Mouse (Mus musculus) midbrain, embryonic 16.5 days (tissue): ENCODE data around the gene Ifih1. TPM values are rescaled to one million over a fixed set of nuclear protein-coding genes. Genes with fewer than 3 reads are reported as not detected.

Experiments used
- ATAC-seq: fragments of 200-750 bp; cut with Nextera tagmentation; 2 replicates; pipeline ENCODE4 v1.8.0; 2017; ENCODE audit warnings: moderate TSS enrichment
- H3K27ac ChIP-seq: fragments of 300-500 bp; sonication (generic); 2 replicates; pipeline ENCODE4 v1.5.1; 2014; ENCODE audit warnings: mild to moderate bottlenecking, low read length, mixed read lengths
- H3K27me3 ChIP-seq: fragments of 300-500 bp; sonication (generic); 2 replicates; pipeline ENCODE4 v1.6.1; 2014; ENCODE audit warnings: low read depth, low read length, mixed read lengths; ENCODE audit not compliant: control insufficient read depth, insufficient read depth
- H3K36me3 ChIP-seq: fragments of 300-500 bp; sonication (generic); 2 replicates; pipeline ENCODE4 v1.6.1; 2014; ENCODE audit warnings: mild to moderate bottlenecking, low read length, moderate library complexity, mixed read lengths; ENCODE audit not compliant: control insufficient read depth, insufficient read depth
- H3K4me1 ChIP-seq: fragments of 300-500 bp; sonication (generic); 2 replicates; pipeline ENCODE4 v1.6.1; 2014; ENCODE audit warnings: mild to moderate bottlenecking, low read length, mixed read lengths; ENCODE audit not compliant: control insufficient read depth, insufficient read depth
- H3K4me2 ChIP-seq: fragments of 300-500 bp; sonication (generic); 2 replicates; pipeline ENCODE4 v1.6.1; 2014; ENCODE audit warnings: mild to moderate bottlenecking, low read length, mixed read lengths
- H3K4me3 ChIP-seq: fragments of 300-500 bp; sonication (generic); 2 replicates; pipeline ENCODE4 v1.5.1; 2014; ENCODE audit warnings: low read depth, mild to moderate bottlenecking, low read length, moderate library complexity, mixed read lengths
- H3K9ac ChIP-seq: fragments of 300-500 bp; sonication (generic); 2 replicates; pipeline ENCODE4 v1.6.1; 2014; ENCODE audit warnings: low read depth, low read length, mixed read lengths
- H3K9me3 ChIP-seq: fragments of 300-500 bp; sonication (generic); replicated peaks from 2 replicates; pipeline ENCODE4 v1.6.1; 2014; ENCODE audit warnings: mild to moderate bottlenecking, low read length, mixed read lengths; ENCODE audit not compliant: control insufficient read depth, poor library complexity, severe bottlenecking
- WGBS: fragments of 180-500 bp; shearing (Covaris S2); extraction: QIAGEN DNeasy Blood & Tissue Kit; methylation state at CpG from one replicate; pipeline ENCODE4 v1.1.7; 2014; 5-methylcytosine and 5-hydroxymethylcytosine counted together
- polyA plus RNA-seq: library from polyadenylated mRNA; unstranded; fragments of >200 nt; fragmentation: Nextera tagmentation; extraction: Ambion mirVana; gene quantifications from 2 replicates; pipeline ENCODE4 v1.2.1, GENCODE M21; 2015

The Ifih1 gene
- polyA plus RNA-seq, 1 experiment from 2014 or later, result 1.4 TPM

- H3K27me3 ChIP-seq, result no peaks in the 10 kb centered on the region; the same call in 1 of the 2 replicates
- H3K9ac ChIP-seq, result peak overlapping the region; percentile 8
- H3K4me2 ChIP-seq, result peak overlapping the region; percentile 84
- peak; percentile 69 for ATAC-seq
- H3K36me3 ChIP-seq, result no peaks in the 10 kb centered on the region
- H3K9me3 ChIP-seq, result no peaks in the 10 kb centered on the region
- H3K4me1 ChIP-seq, result peaks cover 3% of the 10 kb centered on the region; the same call in 1 of the 2 replicates
- no peak overlapping the region for H3K27ac ChIP-seq
- peak overlapping the region; percentile 42 for H3K4me3 ChIP-seq
- 44% methylated on average over 12 of the region's 12 CpGs for WGBS
These were observed 580 bp downstream of the Ifih1 start for GRCm38 (mm10) chr2:62645475-62645874.

DNA sequence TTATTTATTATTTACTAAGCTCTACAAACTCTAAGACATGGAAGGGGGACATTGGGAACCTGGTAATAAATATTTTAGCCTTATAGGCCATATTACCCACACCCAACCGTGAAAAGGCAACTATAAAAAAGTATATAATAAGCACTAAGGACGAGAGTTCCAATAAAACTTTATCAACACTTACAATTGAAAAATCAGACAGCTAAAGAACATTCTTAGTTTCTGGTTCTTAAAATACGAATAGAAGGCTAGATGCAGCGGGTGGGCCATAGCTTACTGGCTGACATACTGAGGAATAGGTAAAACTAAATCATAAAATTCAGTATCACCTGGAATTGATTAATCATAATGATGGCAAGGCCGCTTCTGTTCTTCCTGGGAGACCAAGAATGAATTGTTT lies 1.2 kb downstream of the Ifih1 start:
- no peaks in the 10 kb centered on the region for H3K36me3 ChIP-seq
- H3K9ac ChIP-seq, result no peak overlapping the region
- no peak overlapping the region for H3K4me3 ChIP-seq
- 93% methylated on average over 5 of the region's 5 CpGs for WGBS
- no peaks in the 10 kb centered on the region for H3K9me3 ChIP-seq
- no peaks in the 10 kb centered on the region; the same call in 1 of the 2 replicates for H3K27me3 ChIP-seq
- no peak overlapping the region for H3K27ac ChIP-seq
- peaks cover 3% of the 10 kb centered on the region; the same call in 1 of the 2 replicates for H3K4me1 ChIP-seq
- no peak overlapping the region for H3K4me2 ChIP-seq
- no peak for ATAC-seq

DNA sequence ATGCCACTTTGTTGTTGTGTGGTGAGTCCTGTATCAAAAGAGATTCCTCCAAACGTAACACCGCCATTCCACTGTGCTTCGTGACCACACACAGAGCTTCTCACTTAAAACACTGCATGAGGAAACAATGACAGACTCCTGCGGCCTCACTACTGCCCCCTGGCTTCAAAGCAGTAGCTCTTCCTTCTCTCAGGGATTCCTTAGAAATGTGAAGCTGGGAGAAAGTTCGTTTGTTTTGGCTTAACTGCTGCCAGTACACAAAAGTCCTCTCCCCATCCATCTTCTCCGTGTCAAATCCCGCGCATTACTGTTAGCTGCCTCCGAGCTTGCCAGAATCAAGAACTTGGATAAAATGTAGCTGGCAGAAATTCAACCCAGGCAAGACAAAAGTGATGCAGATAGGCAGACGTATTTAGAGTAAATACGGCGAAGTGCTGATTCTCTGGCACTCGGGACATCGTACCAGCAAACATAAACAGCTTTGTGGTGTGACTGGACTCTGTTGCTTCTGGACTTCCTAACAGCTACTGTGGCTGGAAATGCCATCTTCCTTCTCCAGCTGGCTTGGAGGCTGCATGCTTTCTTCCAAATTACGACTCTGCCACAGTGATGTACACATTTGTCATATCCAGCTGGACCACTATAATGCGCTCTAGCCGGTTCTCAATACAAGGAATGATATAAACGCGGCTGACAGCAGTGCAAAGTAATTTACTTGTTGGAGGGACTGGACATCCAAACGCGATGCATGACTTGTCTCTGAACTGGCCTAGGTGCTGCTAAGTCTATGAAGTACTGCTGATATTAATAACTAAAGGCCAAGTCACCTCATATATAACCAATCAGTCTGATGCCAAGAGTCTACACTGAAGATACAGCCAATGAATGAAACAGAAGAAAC lies 2.4 kb downstream of the Ifih1 start:
- Histone ChIP-seq H3K27ac (no peak overlapping the region), H3K4me2 (no peak overlapping the region), H3K4me3 (no peak overlapping the region), H3K9ac (no peak overlapping the region), H3K4me1 (peaks cover 3% of the 10 kb centered on the region; the same call in 1 of the 2 replicates), H3K36me3 (no peaks in the 10 kb centered on the region), H3K9me3 (no peaks in the 10 kb centered on the region), H3K27me3 (no peaks in the 10 kb centered on the region; the same call in 1 of the 2 replicates)
- WGBS, result 49% methylated on average over 21 of the region's 21 CpGs
- ATAC-seq, result no peak

DNA sequence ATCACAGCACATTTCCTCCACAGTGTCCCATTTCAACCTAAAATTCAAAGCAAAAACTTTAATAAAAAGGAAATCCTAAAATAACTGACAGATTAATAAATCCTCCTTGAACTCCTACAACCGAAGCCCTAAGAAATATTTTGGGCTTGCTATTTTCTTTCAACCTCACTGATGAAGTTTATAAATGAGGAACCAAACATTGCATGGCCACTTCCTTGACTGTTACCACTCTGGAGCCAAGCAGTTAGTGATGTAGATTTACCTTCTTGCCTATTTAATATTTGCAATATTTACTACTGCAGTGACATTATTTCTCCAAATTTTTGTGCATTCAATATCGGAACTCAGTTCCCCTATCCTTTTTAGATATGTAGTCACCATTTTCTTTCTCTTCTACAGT lies 6.2 kb downstream of the Ifih1 start:
- no peaks in the 10 kb centered on the region for H3K9me3 ChIP-seq
- no peaks in the 10 kb centered on the region for H3K4me1 ChIP-seq
- H3K4me2 ChIP-seq, result no peak overlapping the region
- no peak overlapping the region for H3K27ac ChIP-seq
- no peak for ATAC-seq
- H3K36me3 ChIP-seq, result no peaks in the 10 kb centered on the region
- no peak overlapping the region for H3K9ac ChIP-seq
- H3K27me3 ChIP-seq, result no peaks in the 10 kb centered on the region; the same call in 1 of the 2 replicates
- WGBS, result 94% methylated on average over 2 of the region's 2 CpGs
- no peak overlapping the region for H3K4me3 ChIP-seq

GRCm38 (mm10) chr2:62630446-62630845 lies 15.6 kb downstream of the Ifih1 start:
- no peak for ATAC-seq
- Histone ChIP-seq H3K9ac (no peak overlapping the region), H3K4me2 (no peak overlapping the region), H3K4me1 (no peaks in the 10 kb centered on the region), H3K36me3 (no peaks in the 10 kb centered on the region), H3K27me3 (no peaks in the 10 kb centered on the region), H3K4me3 (no peak overlapping the region), H3K27ac (no peak overlapping the region), H3K9me3 (no peaks in the 10 kb centered on the region)
- 24% methylated on average over 6 of the region's 6 CpGs for WGBS

DNA sequence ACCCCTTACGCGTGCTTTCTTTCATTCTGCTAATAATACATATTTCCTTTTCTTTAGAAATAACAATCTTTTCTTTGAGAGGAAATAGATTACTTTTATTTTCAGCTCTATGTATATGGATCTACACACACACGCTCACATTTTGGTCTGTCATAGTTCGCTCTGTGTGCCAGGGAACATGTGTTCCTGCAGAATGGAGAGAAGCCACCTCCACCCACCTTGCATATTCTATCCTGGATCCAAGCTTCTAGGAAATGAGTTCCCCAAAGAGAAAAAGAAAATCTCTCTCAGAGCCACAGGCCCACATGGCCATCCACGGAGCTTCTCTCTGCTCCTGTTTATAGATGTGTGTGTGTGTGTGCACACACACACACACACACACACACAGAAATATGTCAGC lies 17.7 kb downstream of the Ifih1 start:
- H3K9ac ChIP-seq, result no peak overlapping the region
- no peak overlapping the region for H3K4me2 ChIP-seq
- no peaks in the 10 kb centered on the region for H3K27me3 ChIP-seq
- H3K36me3 ChIP-seq, result no peaks in the 10 kb centered on the region
- ATAC-seq, result no peak
- H3K9me3 ChIP-seq, result no peaks in the 10 kb centered on the region
- no peak overlapping the region for H3K27ac ChIP-seq
- no peaks in the 10 kb centered on the region for H3K4me1 ChIP-seq
- 93% methylated on average over 5 of the region's 5 CpGs for WGBS
- H3K4me3 ChIP-seq, result no peak overlapping the region

DNA sequence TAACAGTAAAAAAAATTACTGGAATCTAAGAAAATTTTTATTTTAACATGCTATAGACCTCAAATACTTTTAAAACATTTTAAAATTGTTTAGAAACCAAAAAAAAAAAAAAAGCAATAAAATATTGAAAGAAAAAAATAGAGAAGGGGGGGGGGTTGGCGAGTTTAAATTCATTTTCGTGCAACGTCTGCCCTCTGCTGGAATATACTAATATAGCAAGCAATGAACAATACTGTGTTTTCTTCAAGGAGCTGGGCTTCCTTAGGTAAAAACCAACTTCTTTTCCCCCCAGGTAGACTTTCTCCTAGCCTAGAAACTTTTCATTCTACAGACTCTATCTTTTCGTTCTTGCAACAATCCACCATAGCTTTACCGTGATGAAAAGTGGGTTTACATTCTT lies 18.3 kb downstream of the Ifih1 start:
- WGBS, result 13% methylated on average over 5 of the region's 5 CpGs
- Histone ChIP-seq H3K9me3 (no peaks in the 10 kb centered on the region), H3K4me2 (no peak overlapping the region), H3K9ac (no peak overlapping the region), H3K27me3 (no peaks in the 10 kb centered on the region), H3K4me3 (no peak overlapping the region), H3K4me1 (no peaks in the 10 kb centered on the region), H3K27ac (no peak overlapping the region), H3K36me3 (no peaks in the 10 kb centered on the region)
- ATAC-seq, result no peak

GRCm38 (mm10) chr2:62623024-62623441 lies 23.0 kb downstream of the Ifih1 start:
- Histone ChIP-seq H3K9me3 (no peaks in the 10 kb centered on the region), H3K9ac (no peak overlapping the region), H3K27ac (no peak overlapping the region), H3K27me3 (no peaks in the 10 kb centered on the region), H3K36me3 (no peaks in the 10 kb centered on the region), H3K4me2 (no peak overlapping the region), H3K4me1 (no peaks in the 10 kb centered on the region), H3K4me3 (no peak overlapping the region)
- no peak for ATAC-seq
- 90% methylated on average over 8 of the region's 8 CpGs for WGBS

- no peak overlapping the region for H3K27ac ChIP-seq
- H3K4me1 ChIP-seq, result no peaks in the 10 kb centered on the region
- no peaks in the 10 kb centered on the region for H3K36me3 ChIP-seq
- no peak overlapping the region for H3K4me3 ChIP-seq
- no peaks in the 10 kb centered on the region for H3K27me3 ChIP-seq
- no peak for ATAC-seq
- no peaks in the 10 kb centered on the region for H3K9me3 ChIP-seq
- H3K9ac ChIP-seq, result no peak overlapping the region
- no peak overlapping the region for H3K4me2 ChIP-seq
- WGBS, result 68% methylated on average over 2 of the region's 2 CpGs
These were observed 26.4 kb downstream of the Ifih1 start for GRCm38 (mm10) chr2:62619679-62620078.
